Mouse (Mus musculus) neural tube, embryonic 13.5 days (tissue): ENCODE data around the gene Sergef. TPM values are rescaled to one million over a fixed set of nuclear protein-coding genes. Genes with fewer than 3 reads are reported as not detected.
"Not testable (repeated sequence)": the region's sequence is repeated elsewhere in the genome, so short reads cannot be mapped to it uniquely, and the experiment has no call there.

ENCODE experiments used
- ATAC-seq: fragments of 200-750 bp; cut with Nextera tagmentation; 2 replicates; pipeline ENCODE4 v1.8.0; 2017; ENCODE audit warnings: low read depth, mild to moderate bottlenecking, moderate TSS enrichment, moderate library complexity
- H3K27ac ChIP-seq: fragments of 300-500 bp; sonication (generic); replicated peaks from 2 replicates; pipeline ENCODE4 v1.5.1; 2015; ENCODE audit warnings: moderate library complexity, mild to moderate bottlenecking, inconsistent platforms
- H3K27me3 ChIP-seq: fragments of 300-500 bp; sonication (generic); 2 replicates; pipeline ENCODE4 v1.6.1; 2015; ENCODE audit warnings: mild to moderate bottlenecking, inconsistent platforms
- H3K36me3 ChIP-seq: fragments of 300-500 bp; sonication (generic); 2 replicates; pipeline ENCODE4 v1.6.1; 2015; ENCODE audit warnings: mild to moderate bottlenecking, inconsistent platforms
- H3K4me1 ChIP-seq: fragments of 300-500 bp; sonication (generic); replicated peaks from 2 replicates; pipeline ENCODE4 v1.6.1; 2015; ENCODE audit warnings: inconsistent platforms
- H3K4me2 ChIP-seq: fragments of 300-500 bp; sonication (generic); 2 replicates; pipeline ENCODE4 v1.6.1; 2015; ENCODE audit warnings: inconsistent platforms, mild to moderate bottlenecking, moderate library complexity
- H3K4me3 ChIP-seq: fragments of 300-500 bp; sonication (generic); 2 replicates; pipeline ENCODE4 v1.5.1; 2015; ENCODE audit warnings: mild to moderate bottlenecking, inconsistent platforms
- H3K9ac ChIP-seq: fragments of 300-500 bp; sonication (generic); 2 replicates; pipeline ENCODE4 v1.6.1; 2015; ENCODE audit warnings: moderate library complexity, mild to moderate bottlenecking, inconsistent platforms
- H3K9me3 ChIP-seq: fragments of 300-500 bp; sonication (generic); 2 replicates; pipeline ENCODE4 v1.6.1; 2016; ENCODE audit warnings: inconsistent platforms
- WGBS: fragments of 180-500 bp; shearing (Covaris S2); methylation state at CpG from one replicate; pipeline ENCODE4 v1.1.7; 2015; 5-methylcytosine and 5-hydroxymethylcytosine counted together
- polyA plus RNA-seq: library from polyadenylated mRNA; unstranded; fragments of >200 nt; fragmentation: Nextera tagmentation; extraction: Ambion mirVana; gene quantifications from 2 replicates; pipeline ENCODE4 v1.2.1, GENCODE M21; 2015

Sergef gene
- polyA plus RNA-seq, 1 experiment from 2014 or later = 30.7 TPM

- no peaks in the 10 kb centered on the region; the same call in 1 of the 2 replicates for H3K4me1 ChIP-seq
- no peak overlapping the region for H3K4me3 ChIP-seq
- no peaks in the 10 kb centered on the region for H3K27me3 ChIP-seq
- H3K9me3 ChIP-seq = no peaks in the 10 kb centered on the region
- WGBS = 77% methylated on average over 2 of the region's 2 CpGs
- ATAC-seq = no peak
- no peak overlapping the region for H3K27ac ChIP-seq
- H3K4me2 ChIP-seq = no peak overlapping the region
- H3K36me3 ChIP-seq = no peaks in the 10 kb centered on the region
- H3K9ac ChIP-seq = no peak overlapping the region
These were observed 12.7 kb upstream of the Sergef start for GRCm38 (mm10) chr7:46652279-46652678.

GRCm38 (mm10) chr7:46650231-46650630 is 10.6 kb upstream of the Sergef start:
- not testable (repeated sequence) for H3K9ac ChIP-seq, H3K36me3 ChIP-seq, H3K9me3 ChIP-seq, H3K4me1 ChIP-seq, ATAC-seq, H3K4me3 ChIP-seq, H3K27ac ChIP-seq, H3K27me3 ChIP-seq, H3K4me2 ChIP-seq
- whole genome bisulfite sequencing = 51% methylated on average over 5 of the region's 5 CpGs

- 70% methylated on average over 4 of the region's 4 CpGs for WGBS
- Histone ChIP-seq H3K4me2 (no peak overlapping the region), H3K4me3 (no peak overlapping the region), H3K4me1 (no peaks in the 10 kb centered on the region), H3K9me3 (no peaks in the 10 kb centered on the region), H3K27me3 (no peaks in the 10 kb centered on the region), H3K9ac (no peak overlapping the region), H3K36me3 (no peaks in the 10 kb centered on the region), H3K27ac (no peak overlapping the region)
- ATAC-seq = no peak
These were observed 9.0 kb upstream of the Sergef start for GRCm38 (mm10) chr7:46648431-46649140.

GRCm38 (mm10) chr7:46643172-46643571 is 3.6 kb upstream of the Sergef start:
- Histone ChIP-seq H3K4me1 (peaks cover 18% of the 10 kb centered on the region), H3K9ac (no peak overlapping the region), H3K27ac (no peak overlapping the region), H3K9me3 (no peaks in the 10 kb centered on the region), H3K27me3 (peaks cover 9% of the 10 kb centered on the region; the same call in 1 of the 2 replicates), H3K4me3 (no peak overlapping the region), H3K4me2 (no peak overlapping the region), H3K36me3 (no peaks in the 10 kb centered on the region)
- ATAC-seq = no peak
- WGBS = 88% methylated on average over 1 of the region's 1 CpGs

GRCm38 (mm10) chr7:46640062-46640461 is 455 bp upstream of the Sergef start:
- peaks cover 29% of the 10 kb centered on the region for H3K4me1 ChIP-seq
- H3K9ac ChIP-seq = peak overlapping the region; percentile 83
- H3K27me3 ChIP-seq = peaks cover 9% of the 10 kb centered on the region; the same call in 1 of the 2 replicates
- H3K9me3 ChIP-seq = no peaks in the 10 kb centered on the region
- peak overlapping the region; percentile 72 for H3K4me3 ChIP-seq
- H3K27ac ChIP-seq = peak overlapping the region; percentile 90
- H3K4me2 ChIP-seq = peak overlapping the region; percentile 84
- 13% methylated on average over 17 of the region's 17 CpGs for WGBS
- no peaks in the 10 kb centered on the region for H3K36me3 ChIP-seq
- no peak; the same call in 1 of the 2 replicates for ATAC-seq

GRCm38 (mm10) chr7:46638889-46639691 is 517 bp downstream of the Sergef start:
- ATAC-seq = peak; percentile 47
- Histone ChIP-seq H3K4me1 (peaks cover 29% of the 10 kb centered on the region), H3K9ac (peak overlapping the region; percentile 83), H3K27me3 (peaks cover 9% of the 10 kb centered on the region; the same call in 1 of the 2 replicates), H3K27ac (peak overlapping the region; percentile 90), H3K9me3 (no peaks in the 10 kb centered on the region), H3K36me3 (0 out of 2 replicates have a peak, but pooled peaks cover 4% of the 10 kb centered on the region), H3K4me3 (peak overlapping the region; percentile 72), H3K4me2 (peak overlapping the region; percentile 84)
- WGBS = 9% methylated on average over 32 of the region's 32 CpGs

GRCm38 (mm10) chr7:46628375-46628975 is 11.1 kb downstream of the Sergef start:
- 0 out of 2 replicates have a peak overlapping the region, but pooled peaks have one; percentile 34 for H3K9ac ChIP-seq
- H3K4me3 ChIP-seq = no peak overlapping the region
- no peaks in the 10 kb centered on the region for H3K27me3 ChIP-seq
- H3K9me3 ChIP-seq = no peaks in the 10 kb centered on the region
- H3K36me3 ChIP-seq = peaks cover 61% of the 10 kb centered on the region
- peaks cover 9% of the 10 kb centered on the region; the same call in 1 of the 2 replicates for H3K4me1 ChIP-seq
- no peak overlapping the region for H3K4me2 ChIP-seq
- whole genome bisulfite sequencing = 35% methylated on average over 8 of the region's 8 CpGs
- no peak for ATAC-seq
- H3K27ac ChIP-seq = no peak overlapping the region

- 65% methylated on average over 2 of the region's 3 CpGs for WGBS
- Histone ChIP-seq H3K9ac (no peak overlapping the region), H3K4me1 (peaks cover 6% of the 10 kb centered on the region; the same call in 1 of the 2 replicates), H3K9me3 (no peaks in the 10 kb centered on the region), H3K27me3 (no peaks in the 10 kb centered on the region), H3K4me3 (no peak overlapping the region), H3K27ac (no peak overlapping the region), H3K4me2 (no peak overlapping the region), H3K36me3 (peaks cover 49% of the 10 kb centered on the region)
- no peak for ATAC-seq
These were observed 15.6 kb downstream of the Sergef start for GRCm38 (mm10) chr7:46623979-46624378.

GRCm38 (mm10) chr7:46618416-46619110 is 21.0 kb downstream of the Sergef start:
- Histone ChIP-seq H3K9me3 (no peaks in the 10 kb centered on the region), H3K4me3 (no peak overlapping the region), H3K27me3 (no peaks in the 10 kb centered on the region), H3K4me2 (no peak overlapping the region), H3K4me1 (no peaks in the 10 kb centered on the region), H3K9ac (no peak overlapping the region), H3K36me3 (peaks cover 44% of the 10 kb centered on the region), H3K27ac (no peak overlapping the region)
- no peak for ATAC-seq
- WGBS = 93% methylated on average over 23 of the region's 23 CpGs

- H3K27me3 ChIP-seq = no peaks in the 10 kb centered on the region
- peaks cover 51% of the 10 kb centered on the region for H3K36me3 ChIP-seq
- WGBS = 88% methylated on average over 7 of the region's 7 CpGs
- H3K27ac ChIP-seq = no peak overlapping the region
- H3K4me2 ChIP-seq = no peak overlapping the region
- no peak overlapping the region for H3K9ac ChIP-seq
- no peak for ATAC-seq
- no peaks in the 10 kb centered on the region for H3K4me1 ChIP-seq
- no peak overlapping the region for H3K4me3 ChIP-seq
- no peaks in the 10 kb centered on the region for H3K9me3 ChIP-seq
These were observed 23.1 kb downstream of the Sergef start for GRCm38 (mm10) chr7:46616429-46617005.

- Histone ChIP-seq H3K4me1 (no peaks in the 10 kb centered on the region), H3K27ac (no peak overlapping the region), H3K36me3 (peaks cover 40% of the 10 kb centered on the region), H3K9ac (no peak overlapping the region), H3K9me3 (no peaks in the 10 kb centered on the region), H3K4me3 (no peak overlapping the region), H3K27me3 (no peaks in the 10 kb centered on the region), H3K4me2 (no peak overlapping the region)
- no peak for ATAC-seq
- WGBS = 73% methylated on average over 5 of the region's 5 CpGs
These were observed 24.2 kb downstream of the Sergef start for GRCm38 (mm10) chr7:46615256-46615977.
